ENCODE assay signal across 27 mouse cellular contexts in genomic region chr13:83520807-83521206, GRCm38 (mm10). TPM values are rescaled to one million over a fixed set of nuclear protein-coding genes. Genes with fewer than 3 reads are reported as not detected.
DNase-seq lines count a peak whose midpoint lies in the region; TF ChIP-seq lines count a peak whose summit lies in the region.
"Had no signal": no experiment of that assay in that cellular context is flagged by ENCODE, and none has a peak within 500 bp of the region (broad histone marks: within the 10 kb centered on the region; RNA-seq: fewer than 3 reads in every experiment).

No protein-coding gene starts in this region.

- H3K4me1 ChIP-seq in cortical plate, adult 2 months (ENCODE audit: control insufficient read depth, insufficient read depth, low read length) = peaks cover 4% of the 10 kb centered on the region; the same call in 1 of the 2 replicates
- H3K4me1 ChIP-seq: embryonic facial prominence, embryonic 12.5 days; embryonic facial prominence, embryonic 15.5 days; heart, embryonic 12.5 days had no signal

- H3K4me3 ChIP-seq in cortical plate, adult 2 months (ENCODE audit: insufficient read depth, low read length) = no peak overlapping the region
- H3K4me3 ChIP-seq: embryonic facial prominence, embryonic 12.5 days; embryonic facial prominence, embryonic 15.5 days; gastrocnemius, adult 2 months; heart, embryonic 12.5 days; heart, embryonic 15.5 days had no signal

- no peak for TF ChIP-seq CTCF in cortical plate, adult 2 months (IDR thresholded peaks at IDR 0.05; ENCODE audit: extremely low read depth, insufficient read depth, low read length)

- no peak overlapping the region for H3K27ac ChIP-seq in cortical plate, adult 2 months (ENCODE audit: insufficient read depth, low read length)
- H3K27ac ChIP-seq: embryonic facial prominence, embryonic 12.5 days; embryonic facial prominence, embryonic 15.5 days; heart, embryonic 15.5 days; hindbrain, embryonic 14.5 days; hindbrain, postnatal 0 days had no signal

- TF ChIP-seq POLR2A in cortical plate, adult 2 months (IDR thresholded peaks at IDR 0.05; ENCODE audit: extremely low read depth, insufficient read depth, low read length) = peak; percentile 65; the same call in 1 of the 2 replicates

- DNase-seq in heart, adult 11 months = peak; percentile 18
- no peak for DNase-seq in heart, postnatal 4 days
- DNase-seq in right cerebral cortex, adult 18-20 months = peak; percentile 35
- no peak for DNase-seq in right cerebral cortex, postnatal 4 days
- DNase-seq in A20 (ENCODE audit: low read depth, low spot score) = peak; percentile 71
- DNase-seq in spleen, postnatal 10 days (ENCODE audit: low spot score in 2 of 2) = no peak
- DNase-seq: adrenal gland, postnatal 10 days; adrenal gland, postnatal 36 days; B cell, adult 2 months; cerebellum, adult 18-20 months; cerebellum, adult 9-10 months; cerebellum, postnatal 14 days; forebrain, postnatal 0 days; gastrocnemius, adult 2 months; gastrocnemius, postnatal 14 days; heart, adult 18-20 months; heart, postnatal 10 days; heart, postnatal 36 days had no signal

RNA-seq across cellular contexts. Expression of gene Mef2c, which starts 17.0 kb away (rescaled TPM):
- 100 to 1,000 TPM; 108 to 116 TPM for total RNA-seq in heart, postnatal 4 days (2021)
- polyA plus RNA-seq in cortical plate, adult 2 months (2012; rRNA removed) = 308 and 319 TPM in 2 replicates
- polyA plus RNA-seq: G1E, Patski had no signal

Comparison
In these comparisons a context has a peak if more than half of its experiments do, and no peak if none do; other contexts are left out.
1. DNase-seq: peak in heart, adult 11 months (single experiment), right cerebral cortex, adult 18-20 months (single experiment) and A20 (single experiment); none in heart, postnatal 4 days (single experiment), right cerebral cortex, postnatal 4 days (single experiment) and spleen, postnatal 10 days (0 of 2).